Mouse (Mus musculus) midbrain, embryonic 13.5 days (tissue): ENCODE data around the gene Pard3. TPM values are rescaled to one million over a fixed set of nuclear protein-coding genes. Genes with fewer than 3 reads are reported as not detected.

ENCODE experiments used
- ATAC-seq: fragments of 200-750 bp; cut with Nextera tagmentation; 2 replicates; pipeline ENCODE4 v1.8.0; 2017; ENCODE audit warnings: mild to moderate bottlenecking, moderate TSS enrichment, moderate library complexity
- H3K27ac ChIP-seq: fragments of 300-500 bp; sonication (generic); 2 replicates; pipeline ENCODE4 v1.5.1; 2015; ENCODE audit warnings: inconsistent platforms, mild to moderate bottlenecking, moderate library complexity
- H3K27me3 ChIP-seq: fragments of 300-500 bp; sonication (generic); 2 replicates; pipeline ENCODE4 v1.6.1; 2015; ENCODE audit warnings: mild to moderate bottlenecking, inconsistent platforms
- H3K36me3 ChIP-seq: fragments of 300-500 bp; sonication (generic); 2 replicates; pipeline ENCODE4 v1.6.1; 2015; ENCODE audit warnings: mild to moderate bottlenecking, inconsistent platforms
- H3K4me1 ChIP-seq: fragments of 300-500 bp; sonication (generic); replicated peaks from 2 replicates; pipeline ENCODE4 v1.6.1; 2015; ENCODE audit warnings: inconsistent platforms
- H3K4me2 ChIP-seq: fragments of 300-500 bp; sonication (generic); replicated peaks from 2 replicates; pipeline ENCODE4 v1.6.1; 2015; ENCODE audit warnings: moderate library complexity, mild to moderate bottlenecking, inconsistent platforms
- H3K4me3 ChIP-seq: fragments of 300-500 bp; sonication (generic); replicated peaks from 2 replicates; pipeline ENCODE4 v1.5.1; 2015; ENCODE audit warnings: mild to moderate bottlenecking, inconsistent platforms
- H3K9ac ChIP-seq: fragments of 300-500 bp; sonication (generic); replicated peaks from 2 replicates; pipeline ENCODE4 v1.6.1; 2015; ENCODE audit warnings: mild to moderate bottlenecking, inconsistent platforms
- H3K9me3 ChIP-seq: fragments of 300-500 bp; sonication (generic); 2 replicates; pipeline ENCODE4 v1.6.1; 2016; ENCODE audit warnings: mild to moderate bottlenecking, inconsistent platforms
- WGBS: fragments of 180-500 bp; shearing (Covaris S2); methylation state at CpG from one replicate; pipeline ENCODE4 v1.1.7; 2015; 5-methylcytosine and 5-hydroxymethylcytosine counted together
- polyA plus RNA-seq: library from polyadenylated mRNA; unstranded; fragments of >200 nt; fragmentation: Nextera tagmentation; extraction: Ambion mirVana; gene quantifications from 2 replicates; pipeline ENCODE4 v1.2.1, GENCODE M21; 2015

The Pard3 gene
- polyA plus RNA-seq, 1 experiment from 2014 or later = 22.8 TPM

DNA sequence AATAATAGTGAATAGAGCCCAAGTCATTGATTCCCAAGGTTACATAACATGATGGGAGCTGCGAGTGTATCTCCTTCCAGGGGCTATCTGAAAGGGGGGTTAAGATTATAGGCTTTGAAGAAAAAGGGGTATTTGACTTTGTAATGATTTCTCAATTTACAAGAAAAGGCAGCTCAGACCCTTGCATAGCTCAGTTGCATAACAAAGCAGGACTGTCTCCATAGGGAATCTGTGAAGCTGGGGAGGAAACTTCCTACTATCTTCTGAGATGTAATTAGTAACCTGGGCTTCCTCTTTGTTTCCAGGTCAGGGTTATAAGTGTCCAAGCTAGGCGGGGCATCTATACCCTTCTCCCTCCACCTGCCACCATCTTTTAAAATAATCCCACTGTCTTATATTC lies 279.4 kb downstream of the Pard3 start:
- H3K4me3 ChIP-seq = no peak overlapping the region
- no peak overlapping the region for H3K9ac ChIP-seq
- H3K36me3 ChIP-seq = no peaks in the 10 kb centered on the region
- H3K27me3 ChIP-seq = no peaks in the 10 kb centered on the region
- no peak overlapping the region for H3K27ac ChIP-seq
- no peak for ATAC-seq
- H3K4me2 ChIP-seq = no peak overlapping the region
- no peaks in the 10 kb centered on the region for H3K9me3 ChIP-seq
- H3K4me1 ChIP-seq = peaks cover 20% of the 10 kb centered on the region
- 43% methylated on average over 2 of the region's 2 CpGs for WGBS

DNA sequence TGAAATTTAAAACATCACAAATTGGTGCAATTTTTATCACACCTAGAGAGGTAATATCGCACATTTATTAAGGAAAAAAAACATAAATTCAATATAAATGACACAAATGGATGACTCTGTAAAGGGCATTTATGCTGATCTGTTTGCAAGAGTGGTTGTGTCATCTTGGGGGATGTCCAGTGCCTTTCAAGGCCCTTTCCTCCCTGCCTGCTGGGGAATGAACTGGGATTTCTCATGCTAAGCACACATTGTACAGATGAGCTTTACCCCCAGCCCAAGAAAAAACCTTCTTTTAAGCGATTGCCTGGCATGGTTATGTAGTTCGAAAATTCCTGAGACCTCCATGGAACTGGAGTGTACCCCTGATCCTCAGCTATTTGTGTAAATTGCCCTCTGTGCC lies 280.7 kb downstream of the Pard3 start:
- peaks cover 20% of the 10 kb centered on the region for H3K4me1 ChIP-seq
- H3K27me3 ChIP-seq = no peaks in the 10 kb centered on the region
- 89% methylated on average over 3 of the region's 3 CpGs for WGBS
- H3K9ac ChIP-seq = no peak overlapping the region
- H3K9me3 ChIP-seq = no peaks in the 10 kb centered on the region
- no peak for ATAC-seq
- no peak overlapping the region for H3K4me3 ChIP-seq
- no peaks in the 10 kb centered on the region for H3K36me3 ChIP-seq
- H3K4me2 ChIP-seq = no peak overlapping the region
- H3K27ac ChIP-seq = no peak overlapping the region

DNA sequence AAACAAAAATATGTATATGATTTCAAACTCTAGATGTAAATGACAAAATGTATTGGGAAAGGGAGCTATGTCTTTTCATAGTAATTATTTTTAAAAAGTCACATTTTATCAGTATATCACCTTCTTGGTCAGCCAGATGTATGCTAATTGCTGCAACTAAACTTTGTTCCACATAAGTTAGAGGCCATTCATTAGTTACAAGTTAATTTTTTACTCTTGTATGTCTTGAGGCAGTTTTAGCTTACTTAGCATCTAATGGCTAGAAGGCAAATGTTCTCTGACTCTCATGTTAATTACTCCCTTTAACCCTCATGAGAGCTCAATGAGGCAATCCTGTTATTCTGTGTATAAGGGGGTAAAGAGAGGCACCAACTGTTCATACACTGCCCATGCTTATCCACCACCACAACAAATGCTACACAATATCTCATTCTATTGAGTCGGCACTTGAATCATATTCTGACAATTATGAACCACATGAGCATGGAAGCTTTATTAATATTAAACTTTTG lies 282.3 kb downstream of the Pard3 start:
- Histone ChIP-seq H3K9me3 (no peaks in the 10 kb centered on the region), H3K27ac (no peak overlapping the region), H3K4me2 (no peak overlapping the region), H3K4me3 (no peak overlapping the region), H3K36me3 (no peaks in the 10 kb centered on the region), H3K27me3 (no peaks in the 10 kb centered on the region), H3K9ac (no peak overlapping the region), H3K4me1 (peaks cover 20% of the 10 kb centered on the region)
- ATAC-seq = no peak
- 92% methylated on average over 1 of the region's 1 CpGs for WGBS

DNA sequence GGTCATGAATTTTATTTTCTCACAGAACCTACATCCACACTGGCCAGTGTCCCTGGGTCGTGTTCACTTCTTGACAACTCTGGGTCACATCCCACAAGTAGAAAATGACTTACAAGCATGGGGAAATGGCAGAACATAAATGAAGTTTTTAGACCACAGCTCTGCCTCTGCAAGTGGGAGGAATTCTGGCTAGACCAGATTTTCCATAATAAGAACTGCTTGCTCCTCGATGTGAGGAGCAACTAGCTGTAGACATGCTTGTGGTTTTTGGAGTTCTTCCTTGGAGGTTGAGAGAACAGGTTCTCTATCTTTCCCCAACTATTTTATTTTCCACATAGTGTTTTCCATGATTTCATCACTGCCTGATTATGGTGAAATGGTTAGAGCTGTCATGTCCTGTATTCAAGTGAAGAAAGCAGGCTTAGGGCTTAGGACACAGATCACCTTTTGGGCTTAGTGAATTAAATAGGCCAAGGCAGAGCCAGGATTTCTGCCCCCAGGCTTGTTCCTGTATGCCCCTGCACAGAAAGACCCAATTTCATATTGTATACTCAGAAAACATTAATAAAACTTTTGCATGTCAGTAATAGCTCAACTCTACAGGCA lies 284.3 kb downstream of the Pard3 start:
- Histone ChIP-seq H3K4me1 (peaks cover 19% of the 10 kb centered on the region), H3K4me3 (no peak overlapping the region), H3K9ac (no peak overlapping the region), H3K36me3 (no peaks in the 10 kb centered on the region), H3K9me3 (no peaks in the 10 kb centered on the region), H3K4me2 (no peak overlapping the region), H3K27ac (no peak overlapping the region), H3K27me3 (no peaks in the 10 kb centered on the region)
- WGBS = 97% methylated on average over 2 of the region's 2 CpGs
- no peak for ATAC-seq

DNA sequence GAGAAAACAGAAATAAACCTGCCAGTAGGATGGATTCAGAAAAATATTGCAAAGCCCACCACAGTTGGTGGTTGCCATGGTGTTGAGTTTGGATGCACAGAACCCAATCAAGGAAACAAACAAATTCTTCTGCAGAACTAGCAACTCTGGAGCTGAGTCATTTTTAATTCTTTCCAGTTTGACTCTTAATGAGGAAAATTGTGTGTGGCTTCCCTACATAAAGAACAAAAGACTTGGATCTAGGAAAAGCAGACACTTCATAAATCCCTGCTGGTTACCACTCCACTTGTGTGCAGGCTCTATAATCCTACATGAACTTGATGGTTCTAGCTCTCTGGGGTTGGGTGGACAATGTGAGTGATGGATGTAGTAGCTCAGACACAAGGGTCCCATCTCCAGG lies 298.1 kb downstream of the Pard3 start:
- Histone ChIP-seq H3K4me1 (no peaks in the 10 kb centered on the region), H3K36me3 (no peaks in the 10 kb centered on the region), H3K9me3 (no peaks in the 10 kb centered on the region), H3K9ac (no peak overlapping the region), H3K4me2 (no peak overlapping the region), H3K4me3 (no peak overlapping the region), H3K27me3 (no peaks in the 10 kb centered on the region), H3K27ac (no peak overlapping the region)
- ATAC-seq = no peak

DNA sequence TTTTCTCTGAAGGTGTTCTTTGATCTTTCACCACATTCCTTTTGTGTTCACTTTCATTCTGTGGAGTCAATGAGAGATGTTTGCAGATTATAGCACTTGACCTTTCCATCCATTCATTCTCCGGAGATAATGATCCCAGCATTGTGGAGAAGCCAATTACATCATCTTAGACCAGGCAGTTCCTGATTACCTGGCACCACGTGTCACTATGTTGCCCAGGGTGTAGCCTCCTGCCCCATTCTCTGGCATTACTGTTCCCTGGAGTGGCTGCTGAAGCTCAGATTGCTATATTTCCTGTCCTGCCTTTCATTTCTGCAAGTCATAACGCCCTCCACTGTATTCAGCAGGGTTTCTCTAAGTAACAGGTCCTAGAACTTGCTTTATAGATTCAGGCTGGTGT lies 304.7 kb downstream of the Pard3 start:
- no peaks in the 10 kb centered on the region for H3K9me3 ChIP-seq
- H3K27me3 ChIP-seq = no peaks in the 10 kb centered on the region
- no peak overlapping the region for H3K4me2 ChIP-seq
- H3K9ac ChIP-seq = no peak overlapping the region
- H3K36me3 ChIP-seq = peaks cover 18% of the 10 kb centered on the region; the same call in 1 of the 2 replicates
- ATAC-seq = no peak
- H3K4me3 ChIP-seq = no peak overlapping the region
- no peaks in the 10 kb centered on the region for H3K4me1 ChIP-seq
- no peak overlapping the region for H3K27ac ChIP-seq
- WGBS = 62% methylated on average over 3 of the region's 3 CpGs

DNA sequence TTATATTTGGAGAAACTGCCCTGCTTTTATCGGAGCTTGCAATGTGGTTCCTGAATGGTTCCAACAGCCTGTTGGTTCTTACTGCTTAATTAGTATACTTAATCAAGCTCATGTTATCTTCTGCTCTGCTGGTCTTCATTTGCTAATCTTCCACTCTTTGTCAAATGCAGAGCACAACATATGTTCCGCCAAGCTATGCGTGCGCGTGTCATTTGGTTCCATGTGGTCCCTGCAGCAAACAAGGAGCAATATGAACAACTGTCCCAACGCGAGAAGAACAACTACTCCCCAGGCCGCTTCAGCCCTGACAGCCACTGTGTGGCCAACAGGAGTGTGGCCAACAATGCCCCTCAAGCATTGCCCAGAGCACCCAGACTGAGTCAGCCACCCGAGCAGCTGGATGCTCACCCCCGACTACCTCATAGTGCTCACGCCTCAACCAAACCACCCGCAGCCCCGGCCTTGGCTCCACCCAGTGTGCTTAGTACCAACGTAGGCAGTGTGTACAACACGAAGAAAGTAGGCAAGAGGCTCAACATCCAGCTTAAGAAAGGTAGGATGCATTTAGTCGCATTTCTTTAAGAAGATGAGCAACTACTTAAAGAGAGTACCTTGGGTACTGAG lies 307.7 kb downstream of the Pard3 start:
- WGBS = 94% methylated on average over 16 of the region's 16 CpGs
- H3K27ac ChIP-seq = no peak overlapping the region
- no peak overlapping the region for H3K9ac ChIP-seq
- peaks cover 18% of the 10 kb centered on the region; the same call in 1 of the 2 replicates for H3K36me3 ChIP-seq
- H3K4me1 ChIP-seq = no peaks in the 10 kb centered on the region
- no peak overlapping the region for H3K4me3 ChIP-seq
- H3K4me2 ChIP-seq = no peak overlapping the region
- ATAC-seq = no peak
- H3K27me3 ChIP-seq = no peaks in the 10 kb centered on the region
- H3K9me3 ChIP-seq = no peaks in the 10 kb centered on the region

DNA sequence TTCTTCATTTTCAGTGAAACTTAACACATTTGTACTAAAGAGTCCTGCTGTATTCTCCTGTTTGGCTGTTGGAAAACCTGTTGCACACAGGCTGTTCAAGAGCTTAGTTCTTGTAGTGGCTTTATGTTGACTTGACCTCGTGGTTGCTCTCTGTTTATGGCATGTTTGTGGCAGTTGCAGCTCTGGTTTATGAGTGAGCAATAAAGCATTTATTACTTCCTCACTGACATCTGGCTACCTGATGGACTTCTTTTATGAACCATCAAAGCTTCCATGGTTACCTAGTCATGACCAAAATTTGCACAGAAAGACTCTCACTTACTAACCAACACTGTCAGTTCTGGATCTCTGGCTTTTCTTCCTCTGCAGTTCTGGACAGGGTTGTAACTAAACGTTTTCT lies 314.1 kb downstream of the Pard3 start:
- 80% methylated on average over 2 of the region's 2 CpGs for WGBS
- no peak for ATAC-seq
- Histone ChIP-seq H3K9me3 (no peaks in the 10 kb centered on the region), H3K4me3 (no peak overlapping the region), H3K27me3 (no peaks in the 10 kb centered on the region), H3K9ac (no peak overlapping the region), H3K4me2 (no peak overlapping the region), H3K36me3 (peaks cover under 1% of the 10 kb centered on the region; the same call in 1 of the 2 replicates), H3K27ac (no peak overlapping the region), H3K4me1 (peaks cover 9% of the 10 kb centered on the region)

DNA sequence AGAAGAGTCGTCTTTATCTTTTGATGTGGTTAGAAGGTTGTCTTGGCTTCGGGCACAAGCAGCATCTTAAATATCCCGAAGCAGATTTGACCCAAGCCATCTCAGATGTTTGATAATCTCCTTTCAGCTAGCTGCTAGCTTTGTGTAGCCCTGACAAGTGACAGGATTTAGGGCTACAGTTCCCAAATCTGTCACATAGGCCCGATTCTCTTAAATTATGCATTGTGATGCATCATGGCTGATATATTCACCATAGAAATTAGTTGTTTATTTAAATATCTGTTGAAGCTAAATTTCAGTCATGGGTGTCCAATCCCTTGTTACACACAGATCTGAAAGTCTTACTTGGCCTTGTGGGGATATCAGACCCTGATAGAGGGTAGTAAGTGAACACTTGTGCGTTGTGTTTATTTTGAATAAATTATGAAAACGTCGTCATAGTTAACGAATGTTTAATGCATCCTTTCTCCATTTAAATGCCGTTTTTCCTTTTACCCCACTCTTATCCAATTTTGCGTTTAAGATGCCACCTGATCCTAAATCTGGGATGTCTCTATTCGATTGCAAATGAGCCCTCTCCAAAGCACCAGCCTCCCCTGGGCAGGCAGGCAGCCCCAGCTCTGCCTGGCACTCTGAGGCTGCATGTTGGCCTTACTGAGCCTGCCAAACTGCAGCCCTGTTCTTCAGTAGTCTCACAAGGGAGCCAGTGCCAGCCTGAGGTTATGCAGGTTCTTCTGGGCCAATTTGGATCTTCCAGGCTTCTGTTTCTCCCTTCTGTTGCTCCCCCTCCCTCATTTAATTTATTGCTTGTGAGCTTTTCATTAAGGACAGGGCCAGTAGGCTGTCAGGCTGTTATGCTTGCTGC lies 315.5 kb downstream of the Pard3 start:
- peak overlapping the region; percentile 66 for H3K27ac ChIP-seq
- H3K4me2 ChIP-seq = no peak overlapping the region
- no peak overlapping the region for H3K4me3 ChIP-seq
- H3K9me3 ChIP-seq = no peaks in the 10 kb centered on the region
- 0 out of 2 replicates have a peak overlapping the region, but pooled peaks have one; percentile 12 for H3K9ac ChIP-seq
- H3K27me3 ChIP-seq = no peaks in the 10 kb centered on the region
- H3K36me3 ChIP-seq = peaks cover 11% of the 10 kb centered on the region
- 32% methylated on average over 11 of the region's 11 CpGs for WGBS
- ATAC-seq = peak; percentile 88
- H3K4me1 ChIP-seq = peaks cover 9% of the 10 kb centered on the region

DNA sequence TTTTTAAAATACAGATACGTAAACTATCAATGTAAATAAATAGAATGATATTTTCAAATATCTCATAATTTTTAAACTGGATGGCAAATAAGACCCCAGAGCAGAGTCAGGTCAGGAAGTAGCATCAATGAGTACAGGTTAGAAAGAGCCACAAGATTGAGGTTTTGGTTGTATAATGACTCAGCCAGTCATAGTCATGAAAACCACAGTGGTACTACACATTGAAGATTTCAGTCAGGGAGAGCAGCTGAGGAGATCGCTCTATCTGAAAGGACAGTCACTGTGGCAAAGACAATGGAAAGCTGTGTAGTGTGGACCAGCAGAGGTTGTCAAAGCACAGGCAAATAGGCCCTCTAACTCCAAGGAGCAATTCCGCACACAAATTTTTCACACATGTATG lies 317.6 kb downstream of the Pard3 start:
- Histone ChIP-seq H3K4me1 (peaks cover 9% of the 10 kb centered on the region), H3K9me3 (no peaks in the 10 kb centered on the region), H3K4me3 (no peak overlapping the region), H3K9ac (no peak overlapping the region), H3K4me2 (no peak overlapping the region), H3K27me3 (no peaks in the 10 kb centered on the region), H3K27ac (no peak overlapping the region), H3K36me3 (peaks cover 11% of the 10 kb centered on the region)
- 96% methylated on average over 3 of the region's 3 CpGs for WGBS
- no peak for ATAC-seq

DNA sequence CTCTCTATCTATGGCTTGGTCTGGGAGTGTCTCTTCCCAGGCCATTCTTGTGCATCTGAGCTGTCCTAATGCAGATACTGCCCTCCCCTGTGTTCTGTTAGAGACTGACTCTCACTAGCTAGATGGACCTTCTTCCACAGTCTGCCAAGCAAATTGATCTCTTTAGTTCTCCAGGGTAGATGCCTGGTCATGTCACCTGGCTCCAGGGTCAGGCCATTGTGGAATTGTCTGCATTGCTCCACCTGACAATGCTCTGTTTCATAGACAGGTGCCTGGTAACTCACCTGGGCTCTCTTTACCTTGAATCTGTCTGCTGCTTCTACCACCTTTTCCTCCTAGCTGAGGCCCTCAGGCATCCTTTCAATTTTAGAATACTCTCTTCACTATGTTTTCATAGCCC lies 329.0 kb downstream of the Pard3 start:
- Histone ChIP-seq H3K4me1 (peaks cover 7% of the 10 kb centered on the region; the same call in 1 of the 2 replicates), H3K9ac (no peak overlapping the region), H3K36me3 (peaks cover 27% of the 10 kb centered on the region), H3K9me3 (peaks cover 7% of the 10 kb centered on the region), H3K27ac (no peak overlapping the region), H3K4me2 (no peak overlapping the region), H3K4me3 (no peak overlapping the region), H3K27me3 (no peaks in the 10 kb centered on the region)
- no peak for ATAC-seq

DNA sequence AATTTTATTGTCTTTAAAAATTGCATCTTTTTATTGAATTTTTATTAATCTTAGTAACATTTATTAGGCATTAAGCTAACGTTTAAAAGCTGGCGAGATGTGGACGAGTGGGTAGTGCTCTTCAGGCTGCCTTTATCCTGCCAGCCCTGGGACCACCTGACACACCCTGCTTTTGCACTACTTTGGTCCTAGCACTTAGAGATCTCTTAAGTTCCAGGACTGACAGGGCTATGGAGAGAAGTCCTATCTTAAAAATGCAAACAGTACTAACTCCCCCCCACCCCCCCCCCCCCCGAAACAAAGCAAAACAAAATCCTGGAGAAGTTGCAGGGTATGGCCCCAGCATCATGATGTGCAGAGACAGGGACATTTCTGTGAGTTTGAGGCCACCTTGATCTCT lies 331.8 kb downstream of the Pard3 start:
- Histone ChIP-seq H3K27ac (no peak overlapping the region), H3K9ac (no peak overlapping the region), H3K27me3 (no peaks in the 10 kb centered on the region), H3K4me3 (no peak overlapping the region), H3K9me3 (no peaks in the 10 kb centered on the region), H3K4me1 (peaks cover 7% of the 10 kb centered on the region; the same call in 1 of the 2 replicates), H3K36me3 (peaks cover 25% of the 10 kb centered on the region; the same call in 1 of the 2 replicates), H3K4me2 (no peak overlapping the region)
- ATAC-seq = no peak
- WGBS = 69% methylated on average over 4 of the region's 4 CpGs
